Mouse (Mus musculus): ENCODE measurements around the gene Gpbar1. TPM values are rescaled to one million over a fixed set of nuclear protein-coding genes. Genes with fewer than 3 reads are reported as not detected.

Gene Gpbar1
- not detected for total RNA-seq (2022)

GRCm38 (mm10) chr1:74278538-74278937 is at the start of gene Gpbar1:
Gene Gpbar1 (plus strand): TSS chr1:74278550.
- no peak for DNase-seq (ENCODE audit: low spot score in 2 of 2)

- no peak for DNase-seq (ENCODE audit: low spot score in 2 of 2)
These were observed 48.4 kb upstream of the Gpbar1 start for GRCm38 (mm10) chr1:74229942-74230341.

GRCm38 (mm10) chr1:74230992-74231391 is 47.4 kb upstream of the Gpbar1 start:
- DNase-seq (ENCODE audit: low spot score in 2 of 2), result no peak

- DNase-seq (ENCODE audit: low spot score in 2 of 2), result peak; percentile 94 to 97
These were observed 42.3 kb upstream of the Gpbar1 start, which contains the start of gene Arpc2 for GRCm38 (mm10) chr1:74235938-74236589. Gene Arpc2 (plus strand): TSS chr1:74236084.

- peak; percentile 3 to 25 for DNase-seq (ENCODE audit: low spot score in 2 of 2)
These were observed 41.6 kb upstream of the Gpbar1 start for GRCm38 (mm10) chr1:74236590-74237317.

GRCm38 (mm10) chr1:74237671-74238070 is 40.7 kb upstream of the Gpbar1 start:
- no peak for DNase-seq (ENCODE audit: low spot score in 2 of 2)

- no peak for DNase-seq (ENCODE audit: low spot score in 2 of 2)
These were observed 40.2 kb upstream of the Gpbar1 start for GRCm38 (mm10) chr1:74238136-74238535.

GRCm38 (mm10) chr1:74239162-74239561 is 39.2 kb upstream of the Gpbar1 start:
- DNase-seq (ENCODE audit: low spot score in 2 of 2), result no peak

GRCm38 (mm10) chr1:74239618-74240017 is 38.7 kb upstream of the Gpbar1 start:
- no peak for DNase-seq (ENCODE audit: low spot score in 2 of 2)

- no peak for DNase-seq (ENCODE audit: low spot score in 2 of 2)
These were observed 38.0 kb upstream of the Gpbar1 start for GRCm38 (mm10) chr1:74240311-74240710.

GRCm38 (mm10) chr1:74240832-74241231 is 37.5 kb upstream of the Gpbar1 start:
- no peak for DNase-seq (ENCODE audit: low spot score in 2 of 2)

- no peak for DNase-seq (ENCODE audit: low spot score in 2 of 2)
These were observed 32.8 kb upstream of the Gpbar1 start for GRCm38 (mm10) chr1:74245525-74245924.

- peak in 1 of 2 experiments; percentile 4 for DNase-seq (ENCODE audit: low spot score in 2 of 2)
These were observed 29.6 kb upstream of the Gpbar1 start for GRCm38 (mm10) chr1:74248799-74249198.

GRCm38 (mm10) chr1:74249331-74249980 is 28.9 kb upstream of the Gpbar1 start:
- no peak for DNase-seq (ENCODE audit: low spot score in 2 of 2)

- DNase-seq (ENCODE audit: low spot score in 2 of 2), result no peak
These were observed 28.3 kb upstream of the Gpbar1 start for GRCm38 (mm10) chr1:74250096-74250495.

- no peak for DNase-seq (ENCODE audit: low spot score in 2 of 2)
These were observed 22.5 kb upstream of the Gpbar1 start for GRCm38 (mm10) chr1:74255704-74256345.

GRCm38 (mm10) chr1:74256782-74257181 is 21.6 kb upstream of the Gpbar1 start:
- DNase-seq (ENCODE audit: low spot score in 2 of 2), result no peak

- no peak for DNase-seq (ENCODE audit: low spot score in 2 of 2)
These were observed 15.8 kb upstream of the Gpbar1 start for GRCm38 (mm10) chr1:74262510-74262909.

- no peak for DNase-seq (ENCODE audit: low spot score in 2 of 2)
These were observed 9.6 kb upstream of the Gpbar1 start for GRCm38 (mm10) chr1:74268750-74269149.

GRCm38 (mm10) chr1:74271659-74272058 is 6.7 kb upstream of the Gpbar1 start:
- no peak for DNase-seq (ENCODE audit: low spot score in 2 of 2)

- DNase-seq (ENCODE audit: low spot score in 2 of 2), result no peak
These were observed 3.3 kb upstream of the Gpbar1 start for GRCm38 (mm10) chr1:74275015-74275414.

- DNase-seq (ENCODE audit: low spot score in 2 of 2), result no peak
These were observed 1.3 kb upstream of the Gpbar1 start for GRCm38 (mm10) chr1:74277041-74277440.
